14 mouse cellular contexts compared by ENCODE assay signal in genomic region chr5:13992734-13993396, GRCm38 (mm10). TPM values are rescaled to one million over a fixed set of nuclear protein-coding genes. Genes with fewer than 3 reads are reported as not detected.
A peak's percentile ranks its signal among the peaks of the same experiment; 100 is the strongest.
DNase-seq lines count a peak whose midpoint lies in the region; ATAC-seq and TF ChIP-seq lines count a peak whose summit lies in the region.
"Had no signal": no experiment of that assay in that cellular context is flagged by ENCODE, and none has a peak within 500 bp of the region (broad histone marks: within the 10 kb centered on the region; RNA-seq: fewer than 3 reads in every experiment).

No protein-coding gene starts in this region.

- intact Hi-C loops in gastrocnemius, postnatal 14 days (cut with DNase I; ENCODE audit: low total_unique reads), result no loop called here
- intact Hi-C loops in gastrocnemius, adult 2 months (cut with DNase I), result no loop called here

- no peaks in the 10 kb centered on the region for H3K27me3 ChIP-seq in limb, embryonic 14.5 days (ENCODE audit: control insufficient read depth, insufficient read depth, low read length)
- H3K27me3 ChIP-seq in stomach, embryonic 14.5 days (ENCODE audit: control insufficient read depth, insufficient read depth, low read length), result no peaks in the 10 kb centered on the region
- no peaks in the 10 kb centered on the region for H3K27me3 ChIP-seq in liver, postnatal 0 days (ENCODE audit: insufficient read depth, low read length)
- H3K27me3 ChIP-seq: hindbrain, embryonic 13.5 days; liver, embryonic 15.5 days; neural tube, embryonic 13.5 days had no signal

- no peak for TF ChIP-seq CTCF in gastrocnemius, adult 2 months (IDR thresholded peaks at IDR 0.05)
- no peak for TF ChIP-seq CTCF in liver, postnatal 0 days (IDR thresholded peaks at IDR 0.05; ENCODE audit: low read depth)

- peak; percentile 3 for DNase-seq in gastrocnemius, postnatal 14 days
- no peak for DNase-seq in gastrocnemius, adult 2 months
- peak; percentile 4 for DNase-seq in adrenal gland, adult 8-10 months
- DNase-seq in limb, embryonic 14.5 days (ENCODE audit: low spot score), result peak; percentile 64
- no peak for DNase-seq in thymus, adult 18-20 months
- no peak for DNase-seq in liver, postnatal 0 days
- DNase-seq: cerebellum, adult 11 months; layer of hippocampus, postnatal 36 days had no signal

- H3K36me3 ChIP-seq in limb, embryonic 14.5 days (ENCODE audit: control insufficient read depth, insufficient read depth, low read length), result no peaks in the 10 kb centered on the region
- H3K36me3 ChIP-seq in stomach, embryonic 14.5 days (ENCODE audit: control insufficient read depth, insufficient read depth, low read length), result no peaks in the 10 kb centered on the region
- no peaks in the 10 kb centered on the region for H3K36me3 ChIP-seq in liver, postnatal 0 days (replicated peaks; ENCODE audit: insufficient read depth, low read length)
- H3K36me3 ChIP-seq: hindbrain, embryonic 13.5 days; liver, embryonic 15.5 days; neural tube, embryonic 13.5 days had no signal

- no peak overlapping the region for H3K4me3 ChIP-seq in gastrocnemius, adult 2 months
- no peak overlapping the region for H3K4me3 ChIP-seq in limb, embryonic 14.5 days (replicated peaks; ENCODE audit: low read length)
- no peak overlapping the region for H3K4me3 ChIP-seq in stomach, embryonic 14.5 days (ENCODE audit: low read depth, low read length)
- no peak overlapping the region for H3K4me3 ChIP-seq in liver, postnatal 0 days (ENCODE audit: low read depth, low read length)
- H3K4me3 ChIP-seq: hindbrain, embryonic 13.5 days; liver, embryonic 15.5 days; neural tube, embryonic 13.5 days had no signal

- H3K4me2 ChIP-seq in limb, embryonic 14.5 days (replicated peaks; ENCODE audit: low read depth, low read length, severe bottlenecking), result no peak overlapping the region
- H3K4me2 ChIP-seq in stomach, embryonic 14.5 days (replicated peaks; ENCODE audit: low read depth, low read length), result no peak overlapping the region
- H3K4me2 ChIP-seq in liver, postnatal 0 days (ENCODE audit: low read depth, low read length), result no peak overlapping the region
- H3K4me2 ChIP-seq: hindbrain, embryonic 13.5 days; liver, embryonic 15.5 days; neural tube, embryonic 13.5 days had no signal

- WGBS in limb, embryonic 14.5 days, result 23% methylated on average over 11 of the region's 11 CpGs
- WGBS in stomach, embryonic 14.5 days, result 18% methylated on average over 11 of the region's 11 CpGs
- 37% methylated on average over 11 of the region's 11 CpGs for WGBS in liver, postnatal 0 days (ENCODE audit: insufficient replicate concordance)

- H3K4me1 ChIP-seq in limb, embryonic 14.5 days (ENCODE audit: control insufficient read depth, insufficient read depth, low read length), result 0 out of 2 replicates have a peak, but pooled peaks cover 3% of the 10 kb centered on the region
- no peaks in the 10 kb centered on the region; the same call in 1 of the 2 replicates for H3K4me1 ChIP-seq in stomach, embryonic 14.5 days (ENCODE audit: control insufficient read depth, insufficient read depth, low read length)
- no peaks in the 10 kb centered on the region for H3K4me1 ChIP-seq in liver, postnatal 0 days (ENCODE audit: insufficient read depth)
- H3K4me1 ChIP-seq: hindbrain, embryonic 13.5 days; liver, embryonic 15.5 days; neural tube, embryonic 13.5 days had no signal

- no peak overlapping the region for H3K27ac ChIP-seq in gastrocnemius, adult 2 months
- H3K27ac ChIP-seq in limb, embryonic 14.5 days (replicated peaks; ENCODE audit: low read depth, low read length), result no peak overlapping the region
- H3K27ac ChIP-seq in stomach, embryonic 14.5 days (ENCODE audit: low read length), result no peak overlapping the region
- H3K27ac ChIP-seq in liver, postnatal 0 days (ENCODE audit: low read depth), result no peak overlapping the region
- H3K27ac ChIP-seq: hindbrain, embryonic 13.5 days; liver, embryonic 15.5 days; neural tube, embryonic 13.5 days had no signal

- TF ChIP-seq POLR2A in limb, embryonic 14.5 days (IDR thresholded peaks at IDR 0.05; ENCODE audit: borderline replicate concordance, extremely low read depth, insufficient read depth, insufficient read length), result no peak

- no peak for ATAC-seq in limb, embryonic 14.5 days (ENCODE audit: low FRiP score, low read depth)
- ATAC-seq in stomach, embryonic 14.5 days (ENCODE audit: insufficient number of reproducible peaks, insufficient read depth, low FRiP score, low read depth), result peak; percentile 46; the same call in 1 of the 2 replicates
- no peak for ATAC-seq in megakaryocyte-erythroid progenitor cell, adult 5-6 weeks (replicated peaks; ENCODE audit: low FRiP score, low TSS enrichment, poor library complexity, severe bottlenecking)
- ATAC-seq in liver, postnatal 0 days, result no peak

- TF ChIP-seq EP300 in liver, postnatal 0 days (IDR thresholded peaks at IDR 0.05; ENCODE audit: low read depth), result no peak

- peaks cover 3% of the 10 kb centered on the region; the same call in 1 of the 2 replicates for H3K9me3 ChIP-seq in limb, embryonic 14.5 days (ENCODE audit: control insufficient read depth, low read length)
- no peaks in the 10 kb centered on the region for H3K9me3 ChIP-seq in stomach, embryonic 14.5 days (ENCODE audit: control insufficient read depth, low read depth, low read length)
- H3K9me3 ChIP-seq in liver, postnatal 0 days (ENCODE audit: low read length), result no peaks in the 10 kb centered on the region
- H3K9me3 ChIP-seq: liver, embryonic 15.5 days had no signal

- no peak overlapping the region for H3K9ac ChIP-seq in limb, embryonic 14.5 days (ENCODE audit: low read depth, low read length, severe bottlenecking)
- H3K9ac ChIP-seq in stomach, embryonic 14.5 days (replicated peaks; ENCODE audit: low read depth, low read length), result no peak overlapping the region
- no peak overlapping the region for H3K9ac ChIP-seq in liver, postnatal 0 days (replicated peaks)
- H3K9ac ChIP-seq: hindbrain, embryonic 13.5 days; liver, embryonic 15.5 days; neural tube, embryonic 13.5 days had no signal

RNA-seq across cellular contexts. Expression of gene Sema3e, which starts 32.2 kb away (rescaled TPM):
- total RNA-seq in gastrocnemius, postnatal 14 days (2021), result under 1 TPM; 0.35 to 0.66 TPM
- under 1 TPM; 0.23 to 0.36 TPM for total RNA-seq in gastrocnemius, adult 2 months (2021)
- 1 to 10 TPM in 1 of 4 experiments, under 1 TPM in 3; 0.45 to 1.5 (median 0.82) TPM for total RNA-seq in adrenal gland, adult 8-10 months (2022)
- 3.1 and 3.2 TPM in 2 replicates for polyA plus RNA-seq in limb, embryonic 14.5 days (2012; rRNA removed)
- 6.4 and 7.6 TPM in 2 replicates for polyA plus RNA-seq in limb, embryonic 14.5 days (2014; fragmentation: Nextera tagmentation; extraction: Ambion mirVana)
- polyA plus RNA-seq in stomach, embryonic 14.5 days (2014; fragmentation: Nextera tagmentation; extraction: Ambion mirVana), result 3.0 and 3.7 TPM in 2 replicates
- total RNA-seq in megakaryocyte-erythroid progenitor cell, adult 5-6 weeks (2014; fragmentation: Nextera tagmentation), result not detected in 2 replicates
- total RNA-seq in megakaryocyte-erythroid progenitor cell, adult 5-6 weeks (2017), result not detected in 2 replicates
- polyA plus RNA-seq in liver, postnatal 0 days (2015; fragmentation: Nextera tagmentation; extraction: Ambion mirVana), result 0.02 and 0.04 TPM in 2 replicates
- total RNA-seq: granulocyte monocyte progenitor cell, adult 5-6 weeks had no signal

Comparison
In these comparisons a context has a peak if more than half of its experiments do, and no peak if none do; other contexts are left out.
1. DNase-seq: peak in gastrocnemius, postnatal 14 days (single experiment), adrenal gland, adult 8-10 months (single experiment) and limb, embryonic 14.5 days (single experiment); none in gastrocnemius, adult 2 months (single experiment), thymus, adult 18-20 months (0 of 2) and liver, postnatal 0 days (single experiment).